Mouse (Mus musculus) cortical plate, adult 2 months (tissue): ENCODE data around the gene Samd10.

Experiments
- CTCF ChIP-seq: fragments of 200-500 bp; IDR thresholded peaks from 2 replicates; pipeline ENCODE4 v1.5.1; 2011; ENCODE audit warnings: mild to moderate bottlenecking, control low read depth, low read length; ENCODE audit not compliant: insufficient read depth; ENCODE audit errors: extremely low read depth
- POLR2A ChIP-seq: fragments of 200-500 bp; IDR thresholded peaks from 2 replicates; pipeline ENCODE4 v1.6.1; 2011; ENCODE audit warnings: mild to moderate bottlenecking, low read length, control low read depth; ENCODE audit not compliant: insufficient read depth; ENCODE audit errors: extremely low read depth

GRCm38 (mm10) chr2:181588229-181588780 is 10.7 kb downstream of the Samd10 start:
- TF ChIP-seq CTCF (no peak), POLR2A (no peak)
